Mouse (Mus musculus) ES-E14 (cell line): ENCODE results near the gene Epb42. TPM values are rescaled to one million over a fixed set of nuclear protein-coding genes. Genes with fewer than 3 reads are reported as not detected.

ENCODE experiments used
- DNase-seq: peaks from one replicate; pipeline ENCODE4 v3.0.0-alpha.2; 2013; ENCODE audit warnings: low read depth, low spot score
- H3K27ac ChIP-seq: 2 replicates; pipeline ENCODE4 v1.5.1; 2012; ENCODE audit warnings: low read depth, mild to moderate bottlenecking, low read length, moderate library complexity, mixed read lengths; ENCODE audit not compliant: poor library complexity, insufficient read depth, severe bottlenecking
- H3K36me3 ChIP-seq: 2 replicates; pipeline ENCODE4 v1.6.1; 2012; ENCODE audit warnings: mild to moderate bottlenecking, low read length, moderate library complexity, mixed read lengths; ENCODE audit not compliant: control insufficient read depth, poor library complexity, insufficient read depth, severe bottlenecking
- H3K4me1 ChIP-seq, 2 experiments: fragments of 150-350 bp in 1 of 2; sonication (generic) in 1 of 2; 2 replicates each; pipeline ENCODE4 v1.6.1; 2012; ENCODE audit warnings: low read length in 2 of 2, mild to moderate bottlenecking in 1 of 2, mixed read lengths in 1 of 2; ENCODE audit not compliant: control insufficient read depth in 2 of 2, insufficient read depth in 2 of 2, poor library complexity in 1 of 2
- H3K4me3 ChIP-seq, 2 experiments: fragments of 150-350 bp in 1 of 2; sonication (generic) in 1 of 2; 2 replicates each; pipeline ENCODE4 v1.5.1; 2012; ENCODE audit warnings: low read length in 2 of 2, low read depth in 1 of 2, mild to moderate bottlenecking in 1 of 2, mixed read lengths in 1 of 2; ENCODE audit not compliant: insufficient read depth in 1 of 2, poor library complexity in 1 of 2, severe bottlenecking in 1 of 2
- H3K9ac ChIP-seq: 2 replicates; pipeline ENCODE4 v1.6.1; 2012; ENCODE audit warnings: low read depth, mild to moderate bottlenecking, low read length, mixed read lengths; ENCODE audit not compliant: poor library complexity, insufficient read depth, severe bottlenecking
- H3K9me3 ChIP-seq: fragments of 150-350 bp; sonication (generic); 2 replicates; pipeline ENCODE4 v1.6.1; 2012; ENCODE audit warnings: low read depth, mild to moderate bottlenecking, low read length; ENCODE audit not compliant: control insufficient read depth, insufficient read depth
- CHD2 ChIP-seq: IDR thresholded peaks from 2 replicates; pipeline ENCODE4 v1.6.1; 2014; ENCODE audit warnings: mild to moderate bottlenecking, low read depth, low read length, inconsistent platforms
- HCFC1 ChIP-seq: IDR thresholded peaks from 2 replicates; pipeline ENCODE4 v1.6.1; 2012; ENCODE audit warnings: low read length, inconsistent platforms, borderline replicate concordance; ENCODE audit not compliant: insufficient read depth
- MAFK ChIP-seq: IDR thresholded peaks from 2 replicates; pipeline ENCODE4 v1.6.1; 2014; ENCODE audit warnings: mild to moderate bottlenecking, low read depth, low read length, inconsistent platforms; ENCODE audit not compliant: insufficient read depth
- ZC3H11A ChIP-seq: IDR thresholded peaks from 2 replicates; pipeline ENCODE4 v1.6.1; 2012; ENCODE audit warnings: low read depth, mild to moderate bottlenecking, inconsistent platforms, low read length, borderline replicate concordance
- ZNF384 ChIP-seq: IDR thresholded peaks from 2 replicates; pipeline ENCODE4 v1.6.1; 2012; ENCODE audit warnings: low read depth, low read length, inconsistent platforms
- in situ Hi-C, 2 experiments: fragments of 600-800 bp; cut with MboI; formaldehyde crosslinking; loops; one replicate each; pipeline ENCODE4 v1.15.1; 2025; ENCODE audit warnings: low sequenced_read_pairs in 2 of 2, inconsistent platforms in 1 of 2; ENCODE audit not compliant: unreplicated experiment in 2 of 2
- total RNA-seq: library from RNA; depleted of rRNA; stranded (reverse); fragments of 300-350 nt; gene quantifications from 2 replicates; pipeline ENCODE4 v1.2.3, GENCODE M21; 2012

Epb42 gene
- total RNA-seq, 1 experiment: not detected

DNA sequence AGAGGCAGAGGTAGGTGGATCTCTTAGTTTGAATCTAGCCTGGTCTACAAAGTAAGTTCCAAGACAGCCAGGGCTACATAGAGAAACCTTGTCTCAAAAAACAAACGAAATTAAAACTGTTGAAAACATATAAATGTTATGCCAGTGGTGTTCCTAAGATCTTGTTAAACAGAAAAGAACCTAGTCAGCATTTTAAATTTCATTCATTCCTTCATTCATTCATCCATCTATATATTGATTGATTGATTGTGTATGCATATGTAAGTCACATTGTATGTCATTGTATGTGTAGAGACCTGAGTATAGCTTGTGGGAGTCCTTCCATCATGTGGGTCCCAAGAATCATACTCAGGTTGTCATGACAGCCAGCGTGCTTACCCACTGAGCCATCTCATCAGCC, 21.4 kb downstream of the Epb42 start:
- 0 out of 2 replicates have a peak, but pooled peaks have one; percentile 27 for TF ChIP-seq MAFK
- no peak for TF ChIP-seq CHD2
- TF ChIP-seq ZC3H11A: no peak
- TF ChIP-seq ZNF384: no peak
- no peak for TF ChIP-seq HCFC1
- no peak overlapping the region for H3K9ac ChIP-seq
- no peaks in the 10 kb centered on the region for H3K4me1 ChIP-seq
- no peak for DNase-seq
- no peak overlapping the region for H3K27ac ChIP-seq
- H3K9me3 ChIP-seq: no peaks in the 10 kb centered on the region
- in situ Hi-C loops: no loop called here
- H3K4me3 ChIP-seq: no peak overlapping the region
- no peaks in the 10 kb centered on the region for H3K36me3 ChIP-seq

DNA sequence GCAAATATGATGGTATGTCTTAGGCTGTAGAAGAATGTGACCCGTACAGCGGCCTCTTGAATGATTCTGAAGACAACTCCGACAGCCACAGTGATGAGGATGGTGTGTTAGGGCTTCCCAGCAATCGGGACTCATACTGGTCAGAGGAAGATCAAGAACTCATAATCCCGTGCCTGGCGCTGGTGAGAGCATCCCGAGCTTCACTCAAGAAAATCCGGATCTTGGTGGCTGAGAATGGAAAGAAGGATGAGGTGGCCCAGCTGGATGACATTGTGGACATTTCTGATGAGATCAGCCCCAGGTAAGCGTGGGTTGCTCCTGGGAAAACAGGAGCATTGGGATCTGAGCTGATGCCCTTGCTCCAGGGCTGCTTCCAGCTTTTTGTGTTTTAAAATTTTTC, 24.2 kb downstream of the Epb42 start:
- Histone ChIP-seq H3K4me1 (no peaks in the 10 kb centered on the region), H3K4me3 (no peak overlapping the region), H3K9ac (no peak overlapping the region), H3K27ac (no peak overlapping the region), H3K36me3 (no peaks in the 10 kb centered on the region), H3K9me3 (no peaks in the 10 kb centered on the region)
- in situ Hi-C loops: no loop called here
- TF ChIP-seq HCFC1 (no peak), MAFK (no peak), ZC3H11A (no peak), ZNF384 (no peak), CHD2 (no peak)
- no peak for DNase-seq

GRCm38 (mm10) chr2:121009071-121009677, 27.7 kb downstream of the Epb42 start:
- no peaks in the 10 kb centered on the region for H3K36me3 ChIP-seq

DNA sequence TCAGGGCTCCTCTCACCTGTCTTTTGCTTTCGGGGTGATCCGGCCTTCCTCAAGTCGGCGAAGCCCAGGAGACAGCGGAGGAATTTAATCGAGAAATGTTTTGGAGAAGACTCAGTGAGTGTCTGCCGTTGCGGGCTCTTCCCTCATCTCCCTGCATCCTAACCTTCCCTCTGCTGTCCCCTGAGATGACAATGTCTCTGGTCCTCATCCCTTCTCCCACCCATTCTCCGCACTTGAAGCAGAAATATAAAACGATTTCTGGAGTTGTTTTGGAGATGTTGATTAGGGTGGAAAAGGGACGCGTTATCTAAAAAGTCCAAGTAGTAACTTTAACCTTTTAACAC, 28.2 kb downstream of the Epb42 start:
- Histone ChIP-seq H3K4me3 (peak overlapping the region; percentile 74 to 98), H3K4me1 (no peaks in the 10 kb centered on the region), H3K27ac (no peak overlapping the region), H3K36me3 (no peaks in the 10 kb centered on the region), H3K9me3 (no peaks in the 10 kb centered on the region), H3K9ac (peak overlapping the region; percentile 82)
- in situ Hi-C loops: no loop called here
- DNase-seq: no peak
- TF ChIP-seq CHD2 (no peak), MAFK (no peak), HCFC1 (no peak), ZC3H11A (no peak), ZNF384 (no peak)

More at GRCm38 (mm10) chr2:121009071-121009677, 27.7 kb downstream of the Epb42 start:
- no peak for DNase-seq
- Histone ChIP-seq H3K9ac (peak overlapping the region; percentile 82; the same call in 1 of the 2 replicates), H3K27ac (no peak overlapping the region), H3K4me1 (no peaks in the 10 kb centered on the region), H3K4me3 (peak overlapping the region; percentile 74 to 98), H3K9me3 (no peaks in the 10 kb centered on the region)
- TF ChIP-seq MAFK: no peak
- no peak for TF ChIP-seq CHD2
- TF ChIP-seq ZC3H11A: no peak
- TF ChIP-seq ZNF384: no peak
- TF ChIP-seq HCFC1: no peak
- in situ Hi-C loops: no loop called here
